Mouse (Mus musculus): ENCODE data around the gene Gm3488.
"Not testable (repeated sequence)": the region's sequence is repeated elsewhere in the genome, so short reads cannot be mapped to it uniquely, and the experiment has no call there.

Gm3488 gene

DNA sequence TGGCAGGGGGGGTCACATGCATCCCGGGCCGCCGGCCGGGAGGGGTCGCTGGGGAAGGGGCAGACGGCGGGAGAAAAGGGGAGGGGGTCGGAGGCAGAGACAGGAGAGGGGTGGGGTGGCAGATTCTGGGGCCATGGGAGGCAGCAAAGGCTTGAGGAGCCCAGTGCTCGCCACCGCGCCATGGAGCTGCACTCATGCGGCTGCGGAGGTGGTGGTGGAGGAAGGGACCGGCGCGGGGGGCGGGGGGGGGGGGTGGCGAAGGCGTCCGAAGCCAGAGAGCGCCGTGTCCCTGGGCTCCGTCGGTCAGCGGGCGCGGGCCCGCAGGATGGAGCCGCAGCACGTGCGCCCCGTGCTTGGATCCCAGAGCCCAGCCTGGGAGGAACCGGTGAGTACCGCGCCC, at the start of gene Gm3488:
Gm3488 (plus strand) TSS at position 301 of the 400 bp plus-strand sequence.
- not testable (repeated sequence) for DNase-seq

DNA sequence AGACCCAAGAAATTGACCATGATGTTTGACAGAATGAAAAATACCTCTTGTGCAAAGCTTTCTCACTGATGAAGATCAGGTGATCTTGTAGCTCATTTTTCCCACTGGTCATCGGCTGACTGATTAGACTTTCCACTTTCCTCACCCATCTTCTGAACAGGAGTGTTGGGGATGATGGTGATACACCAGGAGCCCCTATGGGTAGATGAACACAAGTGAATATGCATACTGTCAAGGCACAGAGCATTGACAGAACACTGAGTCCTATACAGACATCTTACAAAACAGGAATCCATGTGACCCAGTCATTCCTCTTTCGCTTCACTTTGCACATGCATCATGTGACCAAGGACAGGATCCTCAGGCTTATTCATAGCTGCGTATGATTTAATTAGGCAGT, 46.1 kb upstream of the Gm3488 start, which contains the start of gene Gm3194:
Gm3194 (minus strand) TSS at position 101 of the 400 bp plus-strand sequence.
- not testable (repeated sequence) for DNase-seq

DNA sequence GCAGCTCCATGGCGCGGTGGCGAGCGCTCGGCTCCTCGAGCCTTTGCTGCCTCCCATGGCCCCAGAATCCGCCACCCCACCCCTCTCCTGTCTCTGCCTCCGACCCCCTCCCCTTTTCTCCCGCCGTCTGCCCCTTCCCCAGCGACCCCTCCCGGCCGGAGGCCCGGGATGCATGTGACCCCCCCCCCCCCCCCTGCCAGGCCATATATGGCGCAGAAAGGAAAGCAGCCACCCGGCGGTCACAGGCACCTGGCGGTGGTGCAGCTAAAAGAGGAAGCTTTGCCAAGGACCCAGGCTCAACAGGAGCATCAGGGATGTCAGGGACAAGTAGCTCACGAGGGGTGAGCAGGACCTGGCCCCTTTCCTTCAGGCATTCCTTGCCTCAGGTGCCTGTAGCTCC, 41.0 kb upstream of the Gm3488 start:
- not testable (repeated sequence) for DNase-seq

DNA sequence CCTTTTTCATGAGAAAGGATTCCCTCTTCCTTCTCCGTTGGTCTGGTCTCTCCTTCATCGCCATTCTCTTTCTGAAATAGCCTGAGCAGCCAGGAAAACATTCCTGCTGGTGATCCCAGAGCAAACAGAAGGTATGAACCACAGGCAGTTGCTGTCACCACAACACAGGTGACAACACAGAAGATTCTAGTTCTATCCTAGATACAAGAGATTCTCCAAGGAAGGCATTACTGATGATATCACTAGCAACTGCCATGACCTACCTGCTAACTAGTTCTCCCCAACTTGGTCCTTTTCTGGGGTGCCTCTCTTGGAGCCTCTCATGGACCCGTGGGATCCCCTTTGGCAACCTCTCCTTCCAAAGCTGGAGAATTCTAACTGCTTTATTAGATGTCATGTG, 23.7 kb upstream of the Gm3488 start, which contains the start of gene Gm8246:
Gm8246 (minus strand) TSS at position 101 of the 400 bp plus-strand sequence.
- not testable (repeated sequence) for DNase-seq

DNA sequence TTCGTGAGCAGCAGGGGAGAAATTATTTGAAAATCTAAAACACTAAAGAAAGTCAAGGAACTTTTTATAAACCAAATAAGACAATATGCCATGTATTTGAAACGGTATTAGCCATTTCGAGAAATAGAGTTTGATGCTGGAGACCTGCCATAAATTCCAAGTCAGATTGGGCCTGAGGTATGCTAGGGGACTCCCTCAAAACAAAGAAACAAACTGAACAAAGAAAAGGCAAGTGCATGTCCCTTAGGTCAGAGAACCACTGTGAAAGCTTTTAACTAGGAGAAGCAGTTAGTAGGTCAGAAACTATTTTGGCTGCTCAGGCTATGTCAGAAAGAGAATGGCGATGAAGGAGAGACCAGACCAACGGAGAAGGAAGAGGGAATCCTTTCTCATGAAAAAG, 17.6 kb upstream of the Gm3488 start, which contains the start of gene Gm3187:
Gm3187 (plus strand) TSS at position 301 of the 400 bp plus-strand sequence.
- not testable (repeated sequence) for DNase-seq

DNA sequence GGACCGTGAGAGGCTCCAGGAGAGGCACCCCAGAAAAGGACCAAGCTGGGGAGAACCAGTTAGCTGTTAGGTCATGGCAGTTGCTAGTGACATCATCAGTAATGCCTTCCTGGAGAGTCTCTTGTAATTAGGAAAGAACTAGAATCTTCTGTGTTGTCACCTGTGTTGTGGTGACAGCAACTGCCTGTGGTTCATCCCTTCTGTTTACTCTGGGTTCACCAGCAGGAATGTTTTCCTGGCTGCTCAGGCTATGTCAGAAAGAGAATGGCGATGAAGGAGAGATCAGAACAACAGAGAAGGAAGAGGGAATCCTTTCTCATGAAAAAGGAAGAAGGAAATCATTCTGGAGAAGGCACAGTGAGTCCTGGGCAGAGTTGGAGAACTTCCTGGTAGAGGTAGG, 36.7 kb downstream of the Gm3488 start, which contains the start of gene Gm3532:
Gm3532 (plus strand) TSS at position 301 of the 400 bp plus-strand sequence.
- not testable (repeated sequence) for DNase-seq
